Mouse (Mus musculus) frontal cortex, postnatal 14 days (tissue): ENCODE measurements at regions not wholly inside any gene's neighbourhood (a gene's known extent, or its start where the extent isn't known, plus 50 kb on each side); places are given as distances from the start of the nearest gene placed in this dataset.
A peak's percentile ranks its signal among the peaks of the same experiment; 100 is the strongest.
"Not testable (repeated sequence)": the region's sequence is repeated elsewhere in the genome, so short reads cannot be mapped to it uniquely, and the experiment has no call there.

ENCODE experiments used
- DNase-seq, 2 experiments: peaks; one replicate each; pipeline ENCODE4 v3.0.0; 2022; ENCODE audit warnings: low spot score in 2 of 2

DNA sequence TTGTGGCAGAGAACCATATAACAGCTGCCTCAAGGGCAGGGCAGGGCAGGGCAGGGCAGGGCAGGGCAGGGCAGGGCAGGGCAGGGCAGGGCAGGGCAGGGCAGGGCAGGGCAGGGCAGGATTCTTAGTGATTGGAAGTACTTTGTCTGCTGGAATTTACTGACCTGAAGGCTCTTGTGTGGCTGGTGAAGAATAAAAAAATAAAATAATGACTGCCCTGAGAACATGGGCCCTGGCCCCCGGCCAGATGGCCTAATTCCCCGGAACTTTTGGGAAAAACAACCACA is 169.3 kb downstream of the Qk start:
- DNase-seq = not testable (repeated sequence)

DNA sequence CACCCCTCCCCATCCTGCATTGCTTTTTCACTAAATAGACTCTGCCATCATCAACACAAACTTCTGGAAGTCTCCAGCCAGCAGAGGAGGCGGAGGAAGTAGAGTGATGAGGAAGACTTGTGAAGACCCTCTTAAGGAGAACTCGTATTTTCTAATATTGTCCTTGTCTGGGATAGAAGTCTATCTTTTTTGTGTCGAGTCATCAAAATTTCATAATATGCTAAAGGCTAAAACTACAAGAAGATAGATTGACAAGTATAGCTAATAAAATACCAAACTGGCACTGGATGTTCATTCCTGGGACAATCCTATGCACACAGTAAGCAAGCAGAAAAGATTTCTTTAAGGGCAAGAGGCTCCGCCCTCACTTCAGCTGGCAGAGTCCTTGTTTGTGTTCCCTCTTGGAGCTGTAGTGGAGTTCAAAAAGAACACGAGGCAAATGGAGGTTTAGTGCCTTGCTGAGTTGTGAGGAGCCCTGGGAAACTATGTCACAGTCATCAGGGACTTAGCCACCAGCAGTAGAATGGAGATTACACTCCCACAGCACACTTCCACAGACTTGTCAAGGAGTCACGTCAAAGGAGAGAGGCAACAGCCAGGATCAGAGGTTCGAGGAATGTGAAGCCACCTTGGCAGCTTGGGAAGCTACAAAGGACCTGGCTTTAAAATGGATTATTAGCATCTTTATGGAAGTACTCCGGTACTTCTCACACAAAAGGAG is 169.8 kb downstream of the Qk start:
- no peak for DNase-seq

DNA sequence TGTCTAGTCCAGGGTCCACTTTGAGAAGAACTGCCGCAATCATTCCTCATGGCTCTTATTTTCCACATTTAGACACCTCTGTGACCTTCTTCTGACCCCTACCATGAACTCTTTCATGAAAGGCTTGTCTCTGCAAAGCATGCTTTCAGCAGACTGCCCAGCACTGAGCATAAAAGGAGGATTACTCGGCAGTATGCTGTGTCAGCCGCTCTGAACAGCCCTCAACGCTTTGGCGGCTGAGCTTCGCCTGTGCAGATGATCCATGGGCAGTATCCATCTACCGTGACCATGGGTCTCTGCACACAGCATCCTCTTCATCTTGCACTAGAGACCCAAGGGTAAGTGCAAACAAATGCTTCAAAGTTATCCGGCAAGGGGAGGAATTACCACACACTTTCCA is 172.5 kb downstream of the Qk start:
- DNase-seq = no peak

DNA sequence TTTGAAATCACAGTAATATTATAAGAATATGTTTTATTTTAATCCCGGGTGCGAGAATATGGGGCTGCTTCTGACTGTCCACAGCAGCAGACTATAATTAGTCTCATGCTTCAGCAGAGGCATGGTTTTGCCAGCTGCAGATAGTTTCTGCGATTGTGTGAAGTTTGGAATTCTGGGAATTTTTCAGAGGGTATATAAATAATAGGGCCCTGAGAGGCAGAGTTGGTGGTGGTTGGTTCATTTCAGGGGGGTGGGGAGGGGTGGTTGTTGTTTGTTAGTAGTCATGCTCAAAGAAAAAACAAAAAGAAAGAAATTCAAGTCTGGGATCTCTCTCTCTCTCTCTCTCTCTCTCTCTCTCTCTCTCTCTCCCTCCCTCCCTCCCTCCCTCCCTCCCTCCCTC is 173.1 kb downstream of the Qk start:
- DNase-seq = no peak

DNA sequence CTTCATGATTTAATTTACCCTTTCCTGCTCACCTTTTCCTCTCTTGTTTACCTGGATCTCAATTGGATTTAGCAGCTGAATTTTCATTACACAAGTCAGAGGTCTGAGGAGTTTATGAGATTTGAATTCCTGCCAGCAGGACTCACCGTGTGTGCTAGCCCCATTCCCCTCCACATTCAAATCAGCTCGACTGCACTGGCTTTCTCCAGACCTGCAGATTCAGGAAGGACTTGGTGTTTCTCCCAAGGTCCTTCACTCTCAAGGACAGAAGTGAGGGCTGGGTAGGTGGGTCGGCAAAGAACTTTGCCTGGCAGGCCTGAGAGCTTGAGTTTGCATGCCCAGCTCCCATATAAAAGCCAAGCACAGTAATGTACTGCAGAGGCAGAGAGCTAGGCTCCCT is 180.8 kb downstream of the Qk start:
- DNase-seq = no peak

DNA sequence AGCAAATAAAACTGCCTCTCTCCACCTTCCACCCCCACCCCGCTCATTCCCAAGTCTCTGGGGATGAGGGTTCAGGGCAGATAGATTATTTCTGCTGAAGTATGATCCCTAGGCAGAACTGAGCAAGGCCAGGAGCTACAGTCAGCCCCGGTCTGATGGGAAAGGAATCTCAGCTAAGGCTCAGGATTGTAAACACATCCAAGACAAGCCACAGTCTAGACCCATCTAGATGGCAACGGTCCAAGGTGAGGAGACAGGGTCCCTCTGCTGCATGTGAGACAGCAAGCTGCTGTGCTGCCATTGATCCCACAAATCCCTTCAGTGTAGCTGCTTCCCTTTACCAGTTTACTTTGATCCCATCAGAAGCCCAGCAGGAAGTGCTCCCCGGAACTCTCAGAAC is 181.3 kb downstream of the Qk start:
- DNase-seq = no peak

DNA sequence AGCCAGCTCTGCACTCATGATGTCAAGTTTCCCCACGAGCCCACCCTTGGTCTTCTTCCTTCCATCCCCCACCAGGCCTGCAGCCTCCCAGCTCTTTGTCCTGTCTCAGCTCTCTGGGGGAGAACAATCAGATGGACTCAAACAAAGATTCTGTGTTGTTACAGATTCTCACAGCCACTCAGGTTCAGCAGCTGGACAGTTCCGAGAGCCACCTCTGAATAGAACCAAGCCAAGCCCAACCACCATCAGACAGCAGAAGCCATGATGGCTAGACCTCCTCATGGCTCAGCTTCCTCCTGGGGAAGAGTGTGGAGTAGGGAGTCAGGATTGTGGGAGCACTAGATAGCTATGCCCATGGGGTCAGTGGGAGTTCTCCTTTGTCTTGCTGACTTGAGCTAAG is 184.5 kb downstream of the Qk start:
- DNase-seq = no peak

DNA sequence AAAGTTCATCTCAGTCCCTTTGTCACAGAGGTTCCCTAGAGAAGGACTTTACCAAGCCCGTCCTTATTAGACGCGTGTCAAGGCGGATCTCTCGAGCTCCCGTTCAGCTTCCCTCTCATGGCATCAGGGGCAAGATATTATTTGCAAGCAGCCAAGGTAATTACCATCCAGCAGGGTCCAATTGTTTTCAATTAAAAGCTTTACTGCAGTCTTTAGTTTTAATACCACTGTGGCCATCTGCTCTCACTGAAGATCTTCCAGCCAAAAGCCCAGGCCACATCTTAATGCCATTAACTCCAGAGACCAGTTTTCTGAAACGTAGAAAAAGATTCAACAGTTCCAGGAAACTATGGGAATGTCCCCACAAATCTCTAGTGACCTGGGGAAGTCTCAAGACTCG is 191.1 kb downstream of the Qk start:
- DNase-seq = no peak

DNA sequence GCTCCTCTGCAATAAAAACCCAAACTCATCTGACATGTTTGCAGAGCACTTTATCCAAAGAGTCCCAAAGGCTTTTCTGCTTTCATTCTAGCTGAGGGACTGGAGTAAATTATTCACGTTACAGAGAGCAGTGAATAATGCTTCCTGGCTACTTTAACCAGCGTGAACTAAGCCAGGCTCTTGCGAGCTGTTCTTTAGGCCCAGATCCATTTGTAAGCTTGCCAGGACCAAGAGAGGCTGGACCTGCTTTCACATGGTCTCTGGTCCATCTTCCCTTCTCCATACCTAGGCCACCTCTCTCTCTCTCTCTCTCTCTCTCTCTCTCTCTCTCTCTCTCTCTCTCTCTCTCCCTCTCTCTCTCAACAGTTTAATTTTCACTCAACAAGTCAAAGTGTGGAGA is 197.2 kb downstream of the Qk start:
- DNase-seq = no peak

DNA sequence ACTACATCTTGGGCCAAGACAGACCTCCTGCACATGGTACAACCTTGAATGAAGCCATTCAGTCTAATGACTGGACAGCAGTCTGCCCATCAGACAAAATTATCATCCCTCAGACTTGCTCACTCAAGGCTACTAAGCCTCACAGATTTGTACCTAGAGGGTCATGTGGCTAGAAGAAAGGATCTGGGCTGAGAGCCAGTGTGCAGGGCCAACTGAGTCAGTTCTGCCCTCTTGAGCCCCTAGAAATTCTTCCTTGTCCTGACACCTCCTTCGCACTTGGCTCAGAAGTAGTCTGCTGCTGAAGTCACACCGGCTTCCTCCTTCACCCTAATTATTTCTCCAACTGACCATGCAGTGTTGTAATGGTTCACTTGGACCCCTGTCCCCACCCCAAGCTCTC is 207.5 kb downstream of the Qk start:
- DNase-seq = no peak

DNA sequence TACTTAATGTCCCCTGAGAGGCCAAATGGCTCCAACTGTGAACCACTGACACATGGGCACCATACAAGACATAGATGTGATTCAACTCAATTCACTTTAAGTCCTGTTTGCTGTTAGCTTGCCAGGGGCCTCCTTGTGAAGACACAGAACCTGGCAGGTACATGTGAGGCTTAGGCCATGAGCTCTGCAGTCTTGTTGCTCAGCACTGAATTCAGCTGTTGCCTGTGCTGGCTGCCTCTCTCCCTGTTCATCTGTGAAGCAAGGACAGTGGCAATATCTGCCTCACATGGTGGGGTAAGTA is 209.3 kb downstream of the Qk start:
- DNase-seq = no peak

DNA sequence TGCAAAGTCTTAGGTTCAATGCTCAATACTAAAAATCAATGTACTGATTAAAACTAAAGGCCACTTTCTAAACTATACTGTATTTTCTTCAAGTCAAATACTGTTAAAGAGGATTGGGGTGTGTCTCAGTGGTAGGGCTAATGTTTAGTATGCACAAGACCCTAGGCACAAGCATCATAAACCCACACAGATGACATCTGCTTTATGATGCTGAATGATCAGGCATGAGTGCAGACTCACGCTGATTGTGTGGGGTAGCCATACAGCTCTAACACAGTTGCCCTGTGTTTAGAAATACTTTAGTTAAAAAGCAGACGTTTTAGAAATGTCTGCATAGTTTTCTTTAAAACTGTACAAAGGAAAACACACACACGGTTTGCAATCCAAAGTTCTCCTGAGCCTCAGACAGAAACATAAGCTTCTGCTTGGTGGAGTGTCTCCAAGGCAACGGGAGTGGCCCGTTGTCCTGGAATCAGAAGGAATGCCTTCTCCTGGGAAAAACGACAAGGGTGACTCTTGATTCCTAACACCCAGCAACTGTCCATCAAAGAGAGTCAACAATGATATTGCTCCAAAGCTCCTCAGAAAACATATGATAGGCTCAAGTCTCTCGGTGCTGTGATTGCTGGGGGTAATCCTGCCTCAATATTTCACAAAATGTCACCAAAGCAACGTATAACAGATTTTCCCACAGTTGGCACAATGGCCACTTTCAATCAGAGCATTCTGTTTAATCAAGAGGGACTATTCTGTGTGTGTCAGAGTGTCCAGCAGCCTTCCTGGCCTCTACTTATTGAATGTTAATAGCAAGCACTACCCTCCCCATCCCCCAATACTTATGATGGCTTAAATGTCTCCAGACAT is 209.9 kb downstream of the Qk start:
- DNase-seq = no peak

DNA sequence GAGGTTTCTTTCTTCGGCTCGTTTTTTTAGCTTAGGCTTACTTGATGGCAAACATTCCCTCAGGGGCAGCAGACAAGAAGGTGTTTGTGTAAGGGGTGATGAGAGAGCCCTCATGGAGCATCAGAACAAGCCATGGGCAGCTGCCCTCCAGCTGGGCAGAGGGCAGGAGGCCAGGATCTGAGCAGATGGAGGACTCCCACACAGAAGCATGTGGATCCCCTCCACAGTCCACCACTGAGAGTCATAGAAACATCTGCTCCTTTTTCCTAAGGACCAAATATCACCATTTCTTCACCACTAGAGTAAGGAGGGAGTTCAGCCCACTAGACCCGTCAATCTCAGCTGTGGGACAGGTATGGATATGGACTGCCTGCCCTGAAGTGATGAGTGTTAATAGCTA is 214.4 kb downstream of the Qk start:
- peak in 1 of 2 experiments; percentile 19 for DNase-seq

DNA sequence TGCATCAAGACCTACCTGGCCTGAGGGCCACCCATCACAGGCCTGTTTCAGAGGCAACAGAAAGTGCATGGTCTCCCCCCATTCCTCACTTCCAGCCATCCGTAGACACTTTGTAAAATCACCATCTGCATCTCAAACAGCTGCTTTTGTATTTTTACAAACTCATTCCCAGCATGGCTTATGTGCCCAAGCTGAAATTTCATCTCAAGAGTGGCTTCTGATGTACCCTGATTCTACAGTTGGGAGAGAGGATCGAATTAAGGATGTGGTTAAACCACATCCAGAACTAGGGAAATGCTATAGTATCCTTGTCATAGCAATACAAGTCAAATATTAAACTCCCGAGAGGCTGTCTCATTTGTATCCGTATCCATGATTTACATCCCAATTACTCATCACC is 221.5 kb downstream of the Qk start:
- DNase-seq = no peak

DNA sequence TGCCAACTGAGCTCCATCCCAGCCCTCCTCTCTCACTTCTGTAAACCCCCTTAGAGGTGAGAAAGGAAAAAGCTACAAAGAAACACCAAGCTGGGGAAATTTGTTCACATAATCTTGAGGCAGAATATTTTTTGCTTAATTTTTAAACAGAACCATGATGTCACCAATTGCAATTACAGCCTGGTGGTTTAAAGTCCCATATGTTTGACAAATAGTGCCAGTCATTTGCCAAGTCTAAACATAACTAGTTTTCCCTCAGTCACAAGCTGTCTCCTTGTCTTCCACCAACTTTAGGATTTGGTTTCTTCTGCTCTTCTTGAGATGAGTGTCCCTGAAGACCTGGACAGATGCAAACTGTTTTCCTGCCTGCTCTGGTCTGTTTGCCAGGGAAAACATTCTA is 222.0 kb downstream of the Qk start:
- DNase-seq = no peak

DNA sequence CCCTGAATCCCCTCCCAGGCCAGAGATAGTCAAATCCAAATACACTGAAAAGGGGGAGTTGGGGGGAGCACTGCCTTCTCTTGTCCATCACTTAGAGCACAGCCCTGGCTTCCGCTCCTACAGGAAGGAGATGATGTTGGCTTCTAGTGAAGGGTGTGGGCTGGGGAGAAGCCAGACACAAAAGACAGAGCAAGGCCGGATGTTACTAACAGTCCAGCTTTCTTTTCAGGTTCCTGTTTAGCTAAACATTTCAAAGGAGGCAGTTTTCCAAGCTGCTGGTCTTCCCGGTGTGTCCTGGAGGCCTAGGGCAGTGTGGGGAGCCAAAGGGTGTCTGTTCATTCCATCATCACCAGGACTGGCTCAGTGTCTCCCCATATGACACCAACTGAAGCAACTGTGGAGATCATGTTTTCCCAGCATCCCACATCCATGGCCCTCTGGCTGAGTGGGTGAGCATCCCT is 223.8 kb downstream of the Qk start:
- no peak for DNase-seq

DNA sequence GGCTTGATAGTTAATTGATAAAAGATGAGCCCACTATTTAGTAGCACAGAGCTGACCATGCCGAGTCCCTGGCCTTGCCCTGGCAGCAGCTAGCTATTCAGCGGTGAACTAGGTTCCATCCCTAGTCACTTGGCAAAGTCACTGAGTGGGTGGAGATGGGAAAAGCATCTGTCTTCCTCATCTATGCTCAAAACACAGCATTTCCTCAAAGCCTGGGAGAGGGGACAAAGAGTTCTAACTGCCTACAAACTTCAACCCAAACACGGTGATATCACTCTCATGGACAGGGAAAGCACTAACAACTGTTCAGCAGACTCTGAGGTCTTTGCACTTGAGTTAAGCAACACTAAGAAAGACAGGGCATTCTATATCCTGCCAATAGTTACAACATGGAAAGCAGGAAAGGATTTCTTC is 225.5 kb downstream of the Qk start:
- DNase-seq = no peak

DNA sequence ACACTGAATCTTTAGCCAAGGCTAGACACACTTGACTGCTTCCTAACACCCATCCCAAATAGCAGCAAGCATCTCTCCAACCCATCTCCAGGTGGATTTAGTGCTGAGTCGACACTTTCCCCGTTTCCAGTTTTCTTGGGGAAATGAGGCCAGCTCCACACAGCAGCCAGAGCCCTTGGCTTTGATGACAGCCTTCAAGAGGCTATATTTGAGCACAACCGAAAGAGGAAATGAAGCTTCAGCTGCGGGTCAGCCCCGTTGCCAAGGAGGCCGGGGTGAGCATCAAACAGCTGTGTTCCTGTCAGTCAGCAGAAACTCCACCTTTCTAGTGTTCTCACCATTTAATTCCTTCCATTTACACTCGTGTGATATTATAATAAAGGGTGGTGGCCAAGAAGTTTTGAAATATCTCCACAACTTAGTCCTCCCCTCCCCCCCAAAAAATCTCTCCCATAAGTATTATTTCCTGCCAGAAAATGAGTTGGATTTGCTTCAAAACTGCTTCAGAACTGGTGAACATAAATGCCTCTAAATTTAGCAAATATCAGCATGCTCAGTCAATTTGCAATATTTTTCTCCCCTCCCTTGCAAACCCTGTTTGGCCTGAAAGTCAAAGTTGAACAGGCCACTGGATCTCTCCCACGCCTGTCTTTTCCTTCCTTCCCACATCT is 226.1 kb downstream of the Qk start:
- no peak for DNase-seq

DNA sequence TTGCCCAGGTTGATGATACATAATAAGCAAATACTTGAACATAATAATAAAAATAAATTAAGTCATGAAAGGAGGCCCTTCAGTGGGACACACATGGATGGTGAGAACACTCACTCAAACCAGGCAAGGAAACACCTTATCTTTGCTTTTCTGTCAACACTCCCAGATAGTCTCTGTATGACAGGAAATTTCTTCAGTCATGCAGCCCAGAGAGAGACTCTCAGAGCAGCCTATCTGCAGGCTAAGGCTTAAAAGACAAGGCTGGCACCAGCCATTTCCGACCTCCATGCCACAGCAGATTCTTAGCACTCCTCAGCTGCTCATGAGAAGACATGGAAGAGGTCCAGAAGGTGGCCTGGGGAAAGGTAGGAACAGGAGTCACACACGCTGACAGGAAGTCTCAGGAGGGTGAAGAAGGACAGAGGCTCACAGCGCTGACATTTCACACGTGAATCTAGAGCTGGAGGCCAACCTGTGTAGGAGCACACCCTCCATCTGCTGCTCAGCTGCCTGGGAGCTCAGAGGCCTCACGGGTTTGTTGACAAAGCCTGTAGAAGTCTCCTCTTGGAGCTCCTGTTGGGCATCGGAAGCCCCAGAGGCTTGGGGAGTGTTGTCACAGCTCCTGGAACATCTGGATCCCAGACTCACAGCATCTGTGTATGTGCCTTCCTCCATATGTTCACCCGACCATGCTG is 232.3 kb downstream of the Qk start:
- DNase-seq = no peak

DNA sequence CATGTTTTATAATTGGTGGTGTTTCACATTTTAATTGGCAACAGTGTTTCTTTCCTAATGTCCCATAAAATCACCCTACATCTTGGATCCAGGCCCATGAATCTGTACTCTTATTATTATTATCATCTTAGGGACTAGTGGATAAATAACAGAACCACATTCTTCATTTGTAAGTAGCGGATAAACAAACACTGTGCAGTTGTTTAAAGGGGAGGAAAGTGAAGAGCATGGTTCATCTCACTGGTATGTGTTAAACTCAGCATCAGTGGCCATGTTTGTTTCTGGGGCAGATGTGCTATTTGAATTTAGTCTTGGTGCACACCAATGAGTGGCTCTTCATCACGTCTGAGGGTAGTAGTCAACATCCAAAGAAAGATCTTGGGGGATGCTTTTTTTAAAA is 233.1 kb downstream of the Qk start:
- no peak for DNase-seq

DNA sequence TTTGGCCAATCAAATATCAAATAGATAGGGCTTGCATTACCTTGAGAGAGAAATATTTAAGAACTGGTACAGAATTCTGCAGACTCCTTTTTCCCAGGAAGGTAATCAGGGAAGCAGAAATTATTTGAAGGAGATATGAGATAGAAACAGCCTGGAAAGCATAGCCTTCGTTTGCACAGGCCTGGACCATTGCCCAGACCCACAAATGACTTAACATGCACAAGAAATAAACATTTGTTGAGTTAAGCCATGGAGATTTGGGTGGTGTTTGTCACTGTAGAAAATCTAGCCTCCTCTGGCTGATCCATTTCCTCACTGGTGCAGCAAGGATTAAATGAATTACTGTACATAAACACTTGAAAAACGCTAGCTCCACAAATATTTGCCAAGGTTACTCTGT is 233.5 kb downstream of the Qk start:
- no peak for DNase-seq

DNA sequence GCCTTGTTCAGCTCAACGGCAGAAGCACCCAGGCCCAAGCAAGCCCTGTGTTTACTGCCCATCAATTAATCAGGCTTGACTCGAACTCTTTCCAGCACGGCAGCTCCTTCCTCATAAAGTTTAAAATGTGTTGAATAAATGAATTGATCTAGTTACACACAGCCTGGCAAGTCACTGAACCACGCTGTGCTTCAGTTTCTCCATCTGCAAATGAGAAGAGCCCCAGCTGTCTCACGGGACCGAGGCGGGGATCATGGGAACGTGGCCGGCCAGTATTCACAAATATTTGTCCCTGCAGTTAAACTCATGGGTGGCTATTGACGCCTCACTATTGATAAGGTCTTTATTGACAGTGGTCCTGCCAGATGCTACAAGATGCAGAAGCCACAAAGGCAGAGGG is 237.9 kb downstream of the Qk start:
- no peak for DNase-seq
